Mouse (Mus musculus) macrophage (primary cell): ENCODE results near the gene Rabep2. TPM values are rescaled to one million over a fixed set of nuclear protein-coding genes. Genes with fewer than 3 reads are reported as not detected.

Experiments
- H3K27ac ChIP-seq: fragments of 350-480 bp; formaldehyde crosslinking; 2 replicates; pipeline ENCODE4 v1.9.0; 2021
- H3K36me3 ChIP-seq: fragments of 350-480 bp; formaldehyde crosslinking; 2 replicates; pipeline ENCODE4 v1.9.0; 2021; ENCODE audit errors: inconsistent target
- H3K4me3 ChIP-seq: fragments of 350-480 bp; formaldehyde crosslinking; 2 replicates; pipeline ENCODE4 v1.9.0; 2021; ENCODE audit errors: inconsistent target
- H3K79me2 ChIP-seq: fragments of 350-480 bp; formaldehyde crosslinking; 2 replicates; pipeline ENCODE4 v1.9.0; 2021; ENCODE audit errors: inconsistent target
- WGBS: methylation state at CpG from one replicate; pipeline ENCODE4 v1.1.7; 2026; ENCODE audit warnings: inconsistent platforms; ENCODE audit not compliant: missing documents; 5-methylcytosine and 5-hydroxymethylcytosine counted together
- polyA plus RNA-seq: library from polyadenylated mRNA; stranded (reverse); fragments of 250-400 nt; gene quantifications from 3 replicates; pipeline ENCODE4 v1.2.4, GENCODE M21; 2018; ENCODE audit warnings: inconsistent platforms

Gene Rabep2
- polyA plus RNA-seq, 1 experiment from 2014 or later, result 12.9 TPM

DNA sequence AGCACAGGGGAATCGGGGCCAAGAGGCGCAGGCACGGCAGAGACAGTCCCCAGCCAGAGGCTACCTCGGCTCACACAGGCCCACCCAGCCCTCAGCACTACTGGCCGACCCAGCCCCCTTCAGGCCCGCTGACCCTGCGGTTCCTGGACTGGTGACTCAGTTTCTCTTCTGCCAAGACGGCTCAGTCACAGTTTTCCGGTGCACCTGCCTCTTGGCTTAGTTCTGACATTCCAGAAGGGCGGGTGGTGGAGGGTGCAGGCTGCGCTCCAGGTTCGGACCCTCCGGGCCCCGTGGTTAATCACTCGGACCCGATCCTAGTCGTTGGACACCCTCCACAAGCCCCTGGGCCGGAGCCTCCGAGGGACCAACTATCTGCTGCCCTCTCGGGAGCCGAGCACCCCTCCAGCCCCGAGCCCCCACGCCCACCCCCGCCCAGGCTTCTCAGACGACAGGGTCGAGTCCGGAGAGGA, 46.0 kb downstream of the Rabep2 start:
- peak overlapping the region; percentile 69 for H3K4me3 ChIP-seq
- peaks cover 4% of the 10 kb centered on the region; the same call in 1 of the 2 replicates for H3K79me2 ChIP-seq
- H3K36me3 ChIP-seq, result peaks cover 12% of the 10 kb centered on the region
- 2% methylated on average over 14 of the region's 27 CpGs for WGBS
- H3K27ac ChIP-seq, result 0 out of 2 replicates have a peak overlapping the region, but pooled peaks have one; percentile 25

DNA sequence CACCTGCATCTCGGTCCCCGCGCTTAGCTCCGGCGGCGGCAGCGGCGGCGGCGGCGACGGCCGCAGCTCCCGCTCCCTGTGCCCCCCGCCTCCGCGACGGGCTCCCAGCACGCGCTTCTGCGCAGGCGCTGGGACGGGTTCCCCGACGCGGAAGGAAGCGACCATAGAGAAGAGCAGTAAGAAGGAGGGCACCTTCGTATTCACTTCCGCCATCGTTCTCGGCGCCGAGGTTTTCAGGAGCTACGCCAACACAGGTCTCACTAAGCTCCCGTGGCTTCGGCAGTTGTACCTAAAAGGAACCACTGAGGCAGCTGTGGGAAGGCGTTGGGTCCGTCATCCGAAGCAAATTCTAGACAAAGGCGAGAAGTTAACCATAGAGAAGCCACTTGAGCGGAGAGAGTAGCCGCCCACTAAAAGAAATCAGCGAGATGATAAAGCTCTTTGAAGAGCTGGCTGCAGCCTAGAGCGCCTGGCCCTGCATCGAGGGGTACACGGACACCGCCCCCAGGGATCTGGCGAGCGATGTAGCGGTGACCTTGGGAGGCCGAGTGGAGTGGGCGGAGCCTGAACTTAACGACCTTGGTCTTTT, 46.5 kb downstream of the Rabep2 start, which contains the start of gene Sh2b1:
Gene Sh2b1 (minus strand): TSS at position 432 of the 589 bp plus-strand sequence.
- H3K27ac ChIP-seq, result peak within 1 kb of the TSS; percentile 83
- H3K36me3 ChIP-seq, result peaks cover 11% of the 10 kb centered on the region; the same call in 1 of the 2 replicates
- H3K79me2 ChIP-seq, result peaks cover 4% of the 10 kb centered on the region; the same call in 1 of the 2 replicates
- H3K4me3 ChIP-seq, result peak within 1 kb of the TSS; percentile 69
- under 1% methylated on average over 53 of the region's 53 CpGs for WGBS

- WGBS, result 22% methylated on average over 5 of the region's 5 CpGs
- peak overlapping the region; percentile 49 for H3K27ac ChIP-seq
- peak overlapping the region; percentile 36 for H3K4me3 ChIP-seq
- no peaks in the 10 kb centered on the region for H3K36me3 ChIP-seq
- no peaks in the 10 kb centered on the region for H3K79me2 ChIP-seq
Observed at GRCm38 (mm10) chr7:126481699-126482098, 53.1 kb downstream of the Rabep2 start.

DNA sequence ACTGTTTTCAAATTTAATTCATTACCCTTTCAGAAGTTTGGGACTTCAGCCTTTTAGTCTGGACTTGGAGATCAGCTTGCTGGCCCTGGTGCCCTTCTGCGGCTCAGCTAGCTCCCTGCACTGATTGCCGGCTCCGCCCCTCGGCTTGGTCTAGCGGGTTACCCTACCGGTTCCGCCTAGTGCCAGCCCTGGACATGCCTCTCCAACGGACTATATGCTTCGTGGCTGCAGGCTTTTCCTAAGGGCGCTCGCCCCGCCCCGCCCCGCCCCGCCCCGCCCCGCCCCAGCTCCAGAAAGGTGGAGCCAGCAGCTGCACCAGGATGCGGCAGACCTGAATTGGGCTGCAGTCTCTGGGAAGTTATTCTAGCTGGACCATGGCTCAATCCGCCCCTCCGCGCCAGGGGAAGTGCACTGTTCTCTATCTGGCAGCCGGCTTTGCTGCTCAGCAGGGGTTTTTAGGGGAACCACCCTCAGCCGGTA, 53.9 kb downstream of the Rabep2 start:
- peak overlapping the region; percentile 36 for H3K4me3 ChIP-seq
- no peaks in the 10 kb centered on the region; the same call in 1 of the 2 replicates for H3K79me2 ChIP-seq
- 2% methylated on average over 22 of the region's 23 CpGs for WGBS
- H3K36me3 ChIP-seq, result no peaks in the 10 kb centered on the region
- peak overlapping the region; percentile 49 for H3K27ac ChIP-seq

- peak within 1 kb of the TSS; percentile 67 for H3K4me3 ChIP-seq
- peak within 1 kb of the TSS; percentile 67 for H3K27ac ChIP-seq
- H3K36me3 ChIP-seq, result 0 out of 2 replicates have a peak, but pooled peaks cover 11% of the 10 kb centered on the region
- peaks cover 14% of the 10 kb centered on the region for H3K79me2 ChIP-seq
- 0% methylated on average over 28 of the region's 32 CpGs for WGBS
Observed at GRCm38 (mm10) chr7:126487052-126487483, 58.5 kb downstream of the Rabep2 start, which contains the start of gene Tufm. Gene Tufm, plus strand, starts transcription at chr7:126487361.

DNA sequence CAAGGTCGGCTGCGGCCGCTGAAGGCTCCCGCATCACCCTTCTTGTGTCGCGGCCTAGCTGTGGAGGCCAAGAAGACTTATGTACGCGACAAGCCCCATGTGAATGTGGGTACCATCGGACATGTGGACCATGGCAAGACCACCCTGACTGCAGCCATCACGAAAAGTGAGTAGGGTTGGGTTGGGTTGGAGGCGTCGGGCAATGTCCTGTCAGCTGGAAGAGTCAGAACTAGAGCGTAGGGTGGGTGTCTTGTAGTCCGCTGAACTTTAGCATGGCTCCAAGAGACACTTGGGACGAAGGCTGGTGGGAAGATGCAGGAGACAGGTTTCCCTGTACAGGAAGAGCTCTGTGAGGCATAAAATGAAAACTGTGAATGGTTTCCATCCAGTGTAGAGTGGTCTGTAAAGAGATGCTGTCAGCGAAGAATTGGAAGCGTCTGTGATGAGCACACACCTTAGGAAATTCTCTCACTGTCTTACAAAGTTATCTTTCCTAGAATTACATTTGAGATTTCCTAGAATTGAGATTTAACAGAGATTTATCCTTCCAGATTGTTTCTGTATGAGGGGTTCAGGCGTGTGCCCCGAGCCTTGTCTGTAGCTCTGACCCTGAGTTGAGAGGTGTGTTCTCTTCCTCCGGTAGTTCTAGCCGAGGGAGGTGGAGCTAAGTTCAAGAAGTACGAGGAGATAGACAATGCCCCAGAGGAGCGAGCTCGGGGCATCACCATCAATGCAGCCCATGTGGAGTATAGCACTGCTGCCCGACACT, 59.2 kb downstream of the Rabep2 start:
- Histone ChIP-seq H3K27ac (0 out of 2 replicates have a peak overlapping the region, but pooled peaks have one; percentile 17), H3K79me2 (peaks cover 14% of the 10 kb centered on the region), H3K36me3 (peaks cover 12% of the 10 kb centered on the region; the same call in 1 of the 2 replicates), H3K4me3 (peak overlapping the region; percentile 67)
- WGBS, result 10% methylated on average over 13 of the region's 25 CpGs

- Histone ChIP-seq H3K79me2 (peaks cover 30% of the 10 kb centered on the region), H3K27ac (no peak overlapping the region), H3K4me3 (no peak overlapping the region), H3K36me3 (peaks cover 44% of the 10 kb centered on the region)
- 73% methylated on average over 1 of the region's 1 CpGs for WGBS
Observed at GRCm38 (mm10) chr7:126491005-126491404, 62.4 kb downstream of the Rabep2 start.

GRCm38 (mm10) chr7:126491973-126492372, 63.4 kb downstream of the Rabep2 start:
- Histone ChIP-seq H3K36me3 (peaks cover 54% of the 10 kb centered on the region), H3K27ac (no peak overlapping the region), H3K79me2 (peaks cover 39% of the 10 kb centered on the region), H3K4me3 (no peak overlapping the region)
- 94% methylated on average over 11 of the region's 11 CpGs for WGBS

GRCm38 (mm10) chr7:126494120-126494519, 65.6 kb downstream of the Rabep2 start:
- no peak overlapping the region for H3K4me3 ChIP-seq
- WGBS, result 92% methylated on average over 6 of the region's 6 CpGs
- H3K79me2 ChIP-seq, result peaks cover 47% of the 10 kb centered on the region
- H3K36me3 ChIP-seq, result peaks cover 73% of the 10 kb centered on the region
- H3K27ac ChIP-seq, result no peak overlapping the region

DNA sequence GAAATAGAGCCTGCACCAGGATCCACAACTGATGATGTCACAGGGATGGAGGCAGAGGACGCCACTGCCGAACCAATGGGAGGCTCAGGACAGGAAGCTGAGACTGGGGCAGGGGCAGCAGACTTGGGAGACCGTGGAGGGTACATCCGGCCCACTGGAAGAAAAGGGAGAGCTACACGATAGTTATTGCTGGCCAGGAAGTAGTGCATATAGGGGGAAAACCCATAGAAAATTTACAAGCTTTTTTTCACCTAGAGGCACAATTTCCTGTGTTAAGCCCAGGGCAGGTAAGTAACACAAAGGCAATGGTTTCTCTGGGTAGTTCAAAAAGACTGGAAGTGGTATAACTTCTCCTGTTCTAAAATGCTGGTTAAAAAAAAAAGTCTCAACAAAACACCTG, 67.9 kb downstream of the Rabep2 start:
- H3K4me3 ChIP-seq, result no peak overlapping the region
- H3K36me3 ChIP-seq, result peaks cover 86% of the 10 kb centered on the region
- peaks cover 71% of the 10 kb centered on the region for H3K79me2 ChIP-seq
- WGBS, result 97% methylated on average over 5 of the region's 5 CpGs
- H3K27ac ChIP-seq, result no peak overlapping the region

- Histone ChIP-seq H3K36me3 (peaks cover 79% of the 10 kb centered on the region), H3K79me2 (peaks cover 76% of the 10 kb centered on the region), H3K4me3 (no peak overlapping the region), H3K27ac (no peak overlapping the region)
- WGBS, result 92% methylated on average over 12 of the region's 12 CpGs
Observed at GRCm38 (mm10) chr7:126497966-126498365, 69.4 kb downstream of the Rabep2 start.

Other genes starting within 250 kb of the Rabep2 start
- gene Xpo6, start 228.3 kb upstream of the Rabep2 start, polyA plus RNA-seq, result 63.8 to 102 TPM (median 64.5 TPM) in 3 replicates
- 1.9 to 3.7 TPM (median 2.3 TPM) in 3 replicates for gene Sbk1, start 156.1 kb upstream of the Rabep2 start, polyA plus RNA-seq
- gene Lat, start 59.2 kb upstream of the Rabep2 start, polyA plus RNA-seq, result 0.96 to 1.1 TPM (median 1.0 TPM) in 3 replicates
- 18.6 to 55.9 TPM (median 38.7 TPM) in 3 replicates for gene Spns1, start 51.3 kb upstream of the Rabep2 start, polyA plus RNA-seq
- gene Nfatc2ip, start 32.0 kb upstream of the Rabep2 start, polyA plus RNA-seq, result 2.6 to 6.4 TPM (median 4.6 TPM) in 3 replicates
- gene Cd19, start 13.9 kb upstream of the Rabep2 start, polyA plus RNA-seq, result 0.09 TPM in 1 of 3 replicates, not detected in the others
- 0.06 TPM in 1 of 3 replicates, not detected in the others for gene Atp2a1, start 34.3 kb downstream of the Rabep2 start, polyA plus RNA-seq
- gene Sh2b1, start 46.7 kb downstream of the Rabep2 start, polyA plus RNA-seq, result 10.4 to 17.2 TPM (median 11.7 TPM) in 3 replicates
- 41.8 to 72.5 TPM (median 42.9 TPM) in 3 replicates for gene Tufm, start 58.6 kb downstream of the Rabep2 start, polyA plus RNA-seq
- gene Atxn2l, start 74.7 kb downstream of the Rabep2 start, polyA plus RNA-seq, result 60.6 to 79.7 TPM (median 71.8 TPM) in 3 replicates
- gene Eif3c, start 137.7 kb downstream of the Rabep2 start, polyA plus RNA-seq, result 124 to 206 TPM (median 173 TPM) in 3 replicates
- 51.3 to 183 TPM (median 99.8 TPM) in 3 replicates for gene Apobr, start 156.2 kb downstream of the Rabep2 start, polyA plus RNA-seq
- gene Cln3, start 157.1 kb downstream of the Rabep2 start, polyA plus RNA-seq, result 81.0 to 165 TPM (median 104 TPM) in 3 replicates
- gene Il27, start 166.2 kb downstream of the Rabep2 start, polyA plus RNA-seq, result 1.1 to 2.6 TPM (median 1.2 TPM) in 3 replicates
- gene Nupr1, start 202.1 kb downstream of the Rabep2 start, polyA plus RNA-seq, result 14.9 to 47.0 TPM (median 32.4 TPM) in 3 replicates
- 12.5 to 21.7 TPM (median 17.0 TPM) in 3 replicates for gene Sgf29, start 220.6 kb downstream of the Rabep2 start, polyA plus RNA-seq
- gene Sult1a1, start 247.7 kb downstream of the Rabep2 start, polyA plus RNA-seq, result 1.7 to 8.8 TPM (median 7.5 TPM) in 3 replicates